Mouse (Mus musculus) forebrain, embryonic 11.5 days (tissue): ENCODE results near the gene Pygm. TPM values are rescaled to one million over a fixed set of nuclear protein-coding genes. Genes with fewer than 3 reads are reported as not detected.

Experiments
- ATAC-seq: fragments of 200-750 bp; cut with Nextera tagmentation; replicated peaks from 2 replicates; pipeline ENCODE4 v1.8.0; 2017; ENCODE audit warnings: moderate TSS enrichment; ENCODE audit not compliant: low FRiP score
- DNase-seq: peaks from one replicate; pipeline ENCODE4 v3.0.0-alpha.2; 2017; ENCODE audit warnings: low spot score
- H3K27ac ChIP-seq: fragments of 300-500 bp; sonication (generic); 2 replicates; pipeline ENCODE4 v1.5.1; 2014; ENCODE audit warnings: low read depth, low read length
- H3K27me3 ChIP-seq: fragments of 300-500 bp; sonication (generic); 2 replicates; pipeline ENCODE4 v1.6.1; 2014; ENCODE audit warnings: mild to moderate bottlenecking, low read length, mixed read lengths; ENCODE audit not compliant: control insufficient read depth, insufficient read depth
- H3K36me3 ChIP-seq: fragments of 300-500 bp; sonication (generic); 2 replicates; pipeline ENCODE4 v1.6.1; 2014; ENCODE audit warnings: mild to moderate bottlenecking, low read length, moderate library complexity, mixed read lengths; ENCODE audit not compliant: control insufficient read depth, insufficient read depth
- H3K4me1 ChIP-seq: fragments of 300-500 bp; sonication (generic); replicated peaks from 2 replicates; pipeline ENCODE4 v1.6.1; 2014; ENCODE audit warnings: low read length, mixed read lengths; ENCODE audit not compliant: control insufficient read depth, insufficient read depth
- H3K4me2 ChIP-seq: fragments of 300-500 bp; sonication (generic); 2 replicates; pipeline ENCODE4 v1.6.1; 2014; ENCODE audit warnings: low read depth, mild to moderate bottlenecking, low read length, moderate library complexity, mixed read lengths; ENCODE audit not compliant: severe bottlenecking
- H3K4me3 ChIP-seq: fragments of 300-500 bp; sonication (generic); 2 replicates; pipeline ENCODE4 v1.5.1; 2014; ENCODE audit warnings: low read depth, low read length
- H3K9ac ChIP-seq: fragments of 300-500 bp; sonication (generic); 2 replicates; pipeline ENCODE4 v1.6.1; 2014; ENCODE audit warnings: low read length
- H3K9me3 ChIP-seq: fragments of 300-500 bp; sonication (generic); 2 replicates; pipeline ENCODE4 v1.6.1; 2016; ENCODE audit warnings: low read length, mixed read lengths; ENCODE audit not compliant: control insufficient read depth
- WGBS: fragments of 180-500 bp; shearing (Covaris S2); extraction: QIAGEN DNeasy Blood & Tissue Kit; methylation state at CpG from one replicate; pipeline ENCODE4 v1.1.7; 2014; 5-methylcytosine and 5-hydroxymethylcytosine counted together
- polyA plus RNA-seq: library from polyadenylated mRNA; unstranded; fragments of >200 nt; fragmentation: Nextera tagmentation; extraction: Ambion mirVana; gene quantifications from 2 replicates; pipeline ENCODE4 v1.2.1, GENCODE M21; 2014

The Pygm gene
- polyA plus RNA-seq, 1 experiment from 2014 or later, result 1.2 TPM

- WGBS, result 8% methylated on average over 54 of the region's 72 CpGs
- DNase-seq (peak; percentile 87), ATAC-seq (peak; percentile 84)
- Histone ChIP-seq H3K9me3 (no peaks in the 10 kb centered on the region), H3K4me3 (peak within 1 kb of the TSS; percentile 56), H3K27ac (no peak within 1 kb of the TSS), H3K9ac (peak within 1 kb of the TSS; percentile 64), H3K4me2 (peak within 1 kb of the TSS; percentile 96), H3K4me1 (peaks cover 10% of the 10 kb centered on the region), H3K36me3 (peaks cover 4% of the 10 kb centered on the region; the same call in 1 of the 2 replicates), H3K27me3 (no peaks in the 10 kb centered on the region)
Measured at GRCm38 (mm10) chr19:6340524-6341452, 43.4 kb upstream of the Pygm start, which contains the start of gene Map4k2. Gene Map4k2 (plus strand): TSS chr19:6341135.

GRCm38 (mm10) chr19:6341453-6342077, 42.6 kb upstream of the Pygm start:
- peaks cover 3% of the 10 kb centered on the region for H3K4me1 ChIP-seq
- no peak overlapping the region for H3K27ac ChIP-seq
- WGBS, result 11% methylated on average over 23 of the region's 23 CpGs

GRCm38 (mm10) chr19:6342276-6342933, 41.8 kb upstream of the Pygm start:
- 85% methylated on average over 5 of the region's 5 CpGs for WGBS

More at GRCm38 (mm10) chr19:6341453-6342077, 42.6 kb upstream of the Pygm start:
- peak overlapping the region; percentile 96 for H3K4me2 ChIP-seq
- peaks cover 4% of the 10 kb centered on the region; the same call in 1 of the 2 replicates for H3K36me3 ChIP-seq
- H3K9me3 ChIP-seq, result no peaks in the 10 kb centered on the region
- DNase-seq, result no peak
- no peak for ATAC-seq
- H3K9ac ChIP-seq, result peak overlapping the region; percentile 64
- H3K27me3 ChIP-seq, result no peaks in the 10 kb centered on the region
- peak overlapping the region; percentile 56 for H3K4me3 ChIP-seq

GRCm38 (mm10) chr19:6343066-6343925, 40.9 kb upstream of the Pygm start:
- DNase-seq (no peak), ATAC-seq (no peak)
- peaks cover 4% of the 10 kb centered on the region; the same call in 1 of the 2 replicates for H3K36me3 ChIP-seq
- H3K27me3 ChIP-seq, result no peaks in the 10 kb centered on the region
- no peak overlapping the region for H3K4me3 ChIP-seq
- no peaks in the 10 kb centered on the region; the same call in 1 of the 2 replicates for H3K4me1 ChIP-seq
- 86% methylated on average over 19 of the region's 19 CpGs for WGBS
- H3K4me2 ChIP-seq, result no peak overlapping the region
- H3K9me3 ChIP-seq, result no peaks in the 10 kb centered on the region
- no peak overlapping the region for H3K27ac ChIP-seq
- H3K9ac ChIP-seq, result no peak overlapping the region

More at GRCm38 (mm10) chr19:6342276-6342933, 41.8 kb upstream of the Pygm start:
- Histone ChIP-seq H3K27ac (no peak overlapping the region), H3K4me1 (no peaks in the 10 kb centered on the region; the same call in 1 of the 2 replicates), H3K4me2 (no peak overlapping the region), H3K27me3 (no peaks in the 10 kb centered on the region), H3K9ac (no peak overlapping the region), H3K9me3 (no peaks in the 10 kb centered on the region), H3K4me3 (no peak overlapping the region), H3K36me3 (peaks cover 4% of the 10 kb centered on the region; the same call in 1 of the 2 replicates)
- DNase-seq (no peak), ATAC-seq (no peak)

GRCm38 (mm10) chr19:6343996-6344395, 40.2 kb upstream of the Pygm start:
- 92% methylated on average over 5 of the region's 5 CpGs for WGBS
- Histone ChIP-seq H3K36me3 (no peaks in the 10 kb centered on the region; the same call in 1 of the 2 replicates), H3K4me3 (no peak overlapping the region), H3K9me3 (no peaks in the 10 kb centered on the region), H3K4me1 (no peaks in the 10 kb centered on the region; the same call in 1 of the 2 replicates), H3K27me3 (no peaks in the 10 kb centered on the region), H3K9ac (no peak overlapping the region), H3K27ac (no peak overlapping the region), H3K4me2 (no peak overlapping the region)
- ATAC-seq (no peak), DNase-seq (no peak)

- Histone ChIP-seq H3K4me2 (no peak overlapping the region), H3K27me3 (no peaks in the 10 kb centered on the region), H3K27ac (no peak overlapping the region), H3K4me3 (no peak overlapping the region), H3K9me3 (no peaks in the 10 kb centered on the region), H3K36me3 (no peaks in the 10 kb centered on the region), H3K9ac (no peak overlapping the region), H3K4me1 (no peaks in the 10 kb centered on the region; the same call in 1 of the 2 replicates)
- DNase-seq, result no peak
- ATAC-seq, result no peak
- WGBS, result 96% methylated on average over 5 of the region's 5 CpGs
Measured at GRCm38 (mm10) chr19:6346023-6346422, 38.2 kb upstream of the Pygm start.

- no peak overlapping the region for H3K4me3 ChIP-seq
- no peaks in the 10 kb centered on the region for H3K4me1 ChIP-seq
- no peak overlapping the region for H3K27ac ChIP-seq
- H3K36me3 ChIP-seq, result no peaks in the 10 kb centered on the region
- WGBS, result 89% methylated on average over 10 of the region's 10 CpGs
- no peaks in the 10 kb centered on the region for H3K9me3 ChIP-seq
- no peaks in the 10 kb centered on the region for H3K27me3 ChIP-seq
- no peak overlapping the region for H3K4me2 ChIP-seq
- ATAC-seq (no peak), DNase-seq (no peak)
- no peak overlapping the region for H3K9ac ChIP-seq
Measured at GRCm38 (mm10) chr19:6346661-6347060, 37.5 kb upstream of the Pygm start.
